Mouse (Mus musculus): ENCODE results near the gene Focad. TPM values are rescaled to one million over a fixed set of nuclear protein-coding genes. Genes with fewer than 3 reads are reported as not detected.

Focad gene
- total and polyA plus RNA-seq, 2 experiments from 2014 or later = 5.0 to 13.2 TPM

- peaks cover 11% of the 10 kb centered on the region; the same call in 1 of the 2 replicates for H3K36me3 ChIP-seq (replicated peaks; ENCODE audit: control insufficient read depth, insufficient read depth, low read length)
- no peak overlapping the region for H3K9ac ChIP-seq (replicated peaks; ENCODE audit: low read depth, low read length)
- H3K4me1 ChIP-seq (ENCODE audit: control insufficient read depth, insufficient read depth) = no peaks in the 10 kb centered on the region
- no peak overlapping the region for H3K4me3 ChIP-seq (ENCODE audit: low read depth, low read length)
- ATAC-seq (ENCODE audit: insufficient read depth, low read depth) = no peak
- no peak for DNase-seq (ENCODE audit: low spot score)
- no peaks in the 10 kb centered on the region for H3K9me3 ChIP-seq (replicated peaks; ENCODE audit: control insufficient read depth, low read length)
- no peak overlapping the region for H3K4me2 ChIP-seq (ENCODE audit: low read depth, low read length)
- 53% methylated on average over 3 of the region's 3 CpGs for WGBS
- no peaks in the 10 kb centered on the region for H3K27me3 ChIP-seq (ENCODE audit: control insufficient read depth, insufficient read depth, low read length)
- no peak overlapping the region for H3K27ac ChIP-seq (ENCODE audit: low read depth)
- TF ChIP-seq CTCF (IDR thresholded peaks at IDR 0.05; ENCODE audit: low read depth) (no peak), EP300 (IDR thresholded peaks at IDR 0.05; ENCODE audit: low read depth) (no peak)
Observed at GRCm38 (mm10) chr4:88187649-88188048, 93.2 kb downstream of the Focad start.

GRCm38 (mm10) chr4:88189495-88189894 lies 95.1 kb downstream of the Focad start:
- no peaks in the 10 kb centered on the region for H3K4me1 ChIP-seq (ENCODE audit: control insufficient read depth, insufficient read depth)
- no peak for ATAC-seq (ENCODE audit: insufficient read depth, low read depth)
- no peak overlapping the region for H3K4me2 ChIP-seq (ENCODE audit: low read depth, low read length)
- H3K9ac ChIP-seq (replicated peaks; ENCODE audit: low read depth, low read length) = no peak overlapping the region
- TF ChIP-seq CTCF (IDR thresholded peaks at IDR 0.05; ENCODE audit: low read depth) (no peak), EP300 (IDR thresholded peaks at IDR 0.05; ENCODE audit: low read depth) (no peak)
- H3K27me3 ChIP-seq (ENCODE audit: control insufficient read depth, insufficient read depth, low read length) = no peaks in the 10 kb centered on the region
- 81% methylated on average over 1 of the region's 1 CpGs for WGBS
- H3K27ac ChIP-seq (ENCODE audit: low read depth) = no peak overlapping the region
- H3K9me3 ChIP-seq (replicated peaks; ENCODE audit: control insufficient read depth, low read length) = no peaks in the 10 kb centered on the region
- no peaks in the 10 kb centered on the region for H3K36me3 ChIP-seq (replicated peaks; ENCODE audit: control insufficient read depth, insufficient read depth, low read length)
- H3K4me3 ChIP-seq (ENCODE audit: low read depth, low read length) = no peak overlapping the region
- DNase-seq (ENCODE audit: low spot score) = no peak

DNA sequence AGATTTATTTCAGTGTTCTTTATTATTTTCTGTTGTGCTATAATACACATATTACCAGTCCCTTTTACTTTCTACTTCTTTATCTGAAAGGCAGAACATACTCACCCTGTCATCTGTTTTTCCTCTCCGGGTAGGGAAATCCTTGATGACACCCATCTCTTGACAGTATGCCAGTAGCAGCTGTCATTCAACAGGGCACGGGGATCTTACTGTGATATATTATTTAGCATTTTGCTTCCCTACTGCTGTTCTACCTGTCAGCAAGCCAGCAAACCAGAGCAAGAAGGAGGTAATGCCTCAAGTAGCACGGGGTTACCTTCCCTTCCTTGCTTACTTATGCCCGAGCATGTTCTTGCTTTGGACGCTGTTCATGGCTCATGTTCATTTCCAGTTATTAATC lies 99.8 kb downstream of the Focad start:
- no peaks in the 10 kb centered on the region for H3K4me1 ChIP-seq (ENCODE audit: control insufficient read depth, insufficient read depth)
- TF ChIP-seq CTCF (IDR thresholded peaks at IDR 0.05; ENCODE audit: low read depth) (no peak), EP300 (IDR thresholded peaks at IDR 0.05; ENCODE audit: low read depth) (no peak)
- no peak for DNase-seq (ENCODE audit: low spot score)
- H3K27ac ChIP-seq (ENCODE audit: low read depth) = no peak overlapping the region
- no peak overlapping the region for H3K9ac ChIP-seq (replicated peaks; ENCODE audit: low read depth, low read length)
- no peak for ATAC-seq (ENCODE audit: insufficient read depth, low read depth)
- no peak overlapping the region for H3K4me2 ChIP-seq (ENCODE audit: low read depth, low read length)
- WGBS = 61% methylated on average over 5 of the region's 5 CpGs
- no peaks in the 10 kb centered on the region for H3K36me3 ChIP-seq (replicated peaks; ENCODE audit: control insufficient read depth, insufficient read depth, low read length)
- H3K9me3 ChIP-seq (replicated peaks; ENCODE audit: control insufficient read depth, low read length) = no peaks in the 10 kb centered on the region
- no peak overlapping the region for H3K4me3 ChIP-seq (ENCODE audit: low read depth, low read length)
- no peaks in the 10 kb centered on the region for H3K27me3 ChIP-seq (ENCODE audit: control insufficient read depth, insufficient read depth, low read length)

DNA sequence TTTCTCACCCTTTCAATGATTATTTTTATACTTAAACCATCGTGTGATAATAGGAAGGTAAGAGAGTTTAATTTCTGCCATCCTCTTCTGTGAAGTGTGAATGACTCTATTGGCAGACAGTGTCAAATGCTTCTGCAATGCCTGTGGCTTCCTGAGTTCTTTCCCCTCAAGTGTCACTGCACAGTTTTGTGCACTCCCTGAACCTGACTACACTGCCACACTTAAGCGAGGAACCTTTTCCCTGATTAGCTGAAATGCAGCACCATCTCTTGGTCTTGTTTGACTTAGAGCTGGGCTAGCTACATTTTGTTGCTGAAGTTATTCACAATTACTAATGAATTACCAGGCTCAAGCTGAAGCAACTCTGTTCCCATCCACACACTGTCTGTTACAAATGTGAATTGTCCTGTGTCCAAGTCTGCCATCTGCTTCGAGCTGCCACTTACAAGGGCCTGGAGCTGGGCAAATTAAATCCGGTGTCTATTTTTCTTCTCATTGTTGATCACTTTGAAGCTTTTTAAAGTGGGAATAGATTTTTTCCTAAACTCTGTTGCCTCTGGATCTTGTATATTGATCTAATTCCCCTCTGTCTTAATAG lies 101.6 kb downstream of the Focad start:
- Histone ChIP-seq H3K9me3 (replicated peaks; ENCODE audit: control insufficient read depth, low read length) (no peaks in the 10 kb centered on the region), H3K27ac (ENCODE audit: low read depth) (no peak overlapping the region), H3K27me3 (ENCODE audit: control insufficient read depth, insufficient read depth, low read length) (no peaks in the 10 kb centered on the region), H3K9ac (replicated peaks; ENCODE audit: low read depth, low read length) (no peak overlapping the region), H3K4me1 (ENCODE audit: control insufficient read depth, insufficient read depth) (no peaks in the 10 kb centered on the region), H3K4me3 (ENCODE audit: low read depth, low read length) (no peak overlapping the region), H3K4me2 (ENCODE audit: low read depth, low read length) (no peak overlapping the region), H3K36me3 (replicated peaks; ENCODE audit: control insufficient read depth, insufficient read depth, low read length) (no peaks in the 10 kb centered on the region)
- 75% methylated on average over 4 of the region's 4 CpGs for WGBS
- TF ChIP-seq EP300 (IDR thresholded peaks at IDR 0.05; ENCODE audit: low read depth) (no peak), CTCF (IDR thresholded peaks at IDR 0.05; ENCODE audit: low read depth) (no peak)
- no peak for DNase-seq (ENCODE audit: low spot score)
- no peak for ATAC-seq (ENCODE audit: insufficient read depth, low read depth)

GRCm38 (mm10) chr4:88196500-88196912 lies 102.1 kb downstream of the Focad start:
- no peaks in the 10 kb centered on the region for H3K36me3 ChIP-seq (replicated peaks; ENCODE audit: control insufficient read depth, insufficient read depth, low read length)
- no peak for TF ChIP-seq EP300 (IDR thresholded peaks at IDR 0.05; ENCODE audit: low read depth)
- H3K9me3 ChIP-seq (replicated peaks; ENCODE audit: control insufficient read depth, low read length) = no peaks in the 10 kb centered on the region
- no peak overlapping the region for H3K9ac ChIP-seq (replicated peaks; ENCODE audit: low read depth, low read length)
- H3K4me3 ChIP-seq (ENCODE audit: low read depth, low read length) = no peak overlapping the region
- H3K27me3 ChIP-seq (ENCODE audit: control insufficient read depth, insufficient read depth, low read length) = no peaks in the 10 kb centered on the region
- H3K4me1 ChIP-seq (ENCODE audit: control insufficient read depth, insufficient read depth) = no peaks in the 10 kb centered on the region
- DNase-seq (ENCODE audit: low spot score) = no peak
- no peak overlapping the region for H3K27ac ChIP-seq (ENCODE audit: low read depth)
- H3K4me2 ChIP-seq (ENCODE audit: low read depth, low read length) = no peak overlapping the region
- WGBS = 82% methylated on average over 4 of the region's 4 CpGs
- ATAC-seq (ENCODE audit: insufficient read depth, low read depth) = no peak

GRCm38 (mm10) chr4:88197244-88197643 lies 102.8 kb downstream of the Focad start:
- Histone ChIP-seq H3K9ac (replicated peaks; ENCODE audit: low read depth, low read length) (no peak overlapping the region), H3K36me3 (replicated peaks; ENCODE audit: control insufficient read depth, insufficient read depth, low read length) (no peaks in the 10 kb centered on the region), H3K4me2 (ENCODE audit: low read depth, low read length) (no peak overlapping the region), H3K4me3 (ENCODE audit: low read depth, low read length) (no peak overlapping the region), H3K4me1 (ENCODE audit: control insufficient read depth, insufficient read depth) (no peaks in the 10 kb centered on the region), H3K27ac (ENCODE audit: low read depth) (no peak overlapping the region), H3K27me3 (ENCODE audit: control insufficient read depth, insufficient read depth, low read length) (no peaks in the 10 kb centered on the region), H3K9me3 (replicated peaks; ENCODE audit: control insufficient read depth, low read length) (no peaks in the 10 kb centered on the region)
- TF ChIP-seq CTCF (IDR thresholded peaks at IDR 0.05; ENCODE audit: low read depth) = no peak
- TF ChIP-seq EP300 (IDR thresholded peaks at IDR 0.05; ENCODE audit: low read depth) = no peak
- no peak for ATAC-seq (ENCODE audit: insufficient read depth, low read depth)
- WGBS = 72% methylated on average over 5 of the region's 5 CpGs
- DNase-seq (ENCODE audit: low spot score) = no peak
